Mouse (Mus musculus): ENCODE measurements at regions not wholly inside any gene's neighbourhood (a gene's known extent, or its start where the extent isn't known, plus 50 kb on each side); places are given as distances from the start of the nearest gene placed in this dataset. TPM values are rescaled to one million over a fixed set of nuclear protein-coding genes. Genes with fewer than 3 reads are reported as not detected.

GRCm38 (mm10) chr13:69426117-69426516 lies 107.4 kb upstream of the Nsun2 start:
- DNase-seq (ENCODE audit: low spot score in 2 of 2), result peak in 1 of 2 experiments; percentile 11

GRCm38 (mm10) chr13:69429596-69429995 lies 104.0 kb upstream of the Nsun2 start:
- no peak for DNase-seq (ENCODE audit: low spot score in 2 of 2)

GRCm38 (mm10) chr13:69433461-69434323 lies 99.9 kb upstream of the Nsun2 start:
- no peak for DNase-seq (ENCODE audit: low spot score in 2 of 2)

- DNase-seq (ENCODE audit: low spot score in 2 of 2), result no peak
These were observed 94.1 kb upstream of the Nsun2 start for GRCm38 (mm10) chr13:69439486-69439885.

- no peak for DNase-seq (ENCODE audit: low spot score in 2 of 2)
These were observed 91.7 kb upstream of the Nsun2 start for GRCm38 (mm10) chr13:69441798-69442197.

- no peak for DNase-seq (ENCODE audit: low spot score in 2 of 2)
These were observed 87.9 kb upstream of the Nsun2 start for GRCm38 (mm10) chr13:69445611-69446010.

Small RNA genes lying in the stretch of these regions (microRNA-seq; reads per million reads assigned to microRNA genes)
- not detected for gene Gm44375
